Mouse (Mus musculus): Measurements from ENCODE around the gene Fndc3b. TPM values are rescaled to one million over a fixed set of nuclear protein-coding genes. Genes with fewer than 3 reads are reported as not detected.
A peak's percentile ranks its signal among the peaks of the same experiment; 100 is the strongest.

The Fndc3b gene
- polyA plus RNA-seq, 1 experiment from 2014 or later, result 14.9 TPM

DNA sequence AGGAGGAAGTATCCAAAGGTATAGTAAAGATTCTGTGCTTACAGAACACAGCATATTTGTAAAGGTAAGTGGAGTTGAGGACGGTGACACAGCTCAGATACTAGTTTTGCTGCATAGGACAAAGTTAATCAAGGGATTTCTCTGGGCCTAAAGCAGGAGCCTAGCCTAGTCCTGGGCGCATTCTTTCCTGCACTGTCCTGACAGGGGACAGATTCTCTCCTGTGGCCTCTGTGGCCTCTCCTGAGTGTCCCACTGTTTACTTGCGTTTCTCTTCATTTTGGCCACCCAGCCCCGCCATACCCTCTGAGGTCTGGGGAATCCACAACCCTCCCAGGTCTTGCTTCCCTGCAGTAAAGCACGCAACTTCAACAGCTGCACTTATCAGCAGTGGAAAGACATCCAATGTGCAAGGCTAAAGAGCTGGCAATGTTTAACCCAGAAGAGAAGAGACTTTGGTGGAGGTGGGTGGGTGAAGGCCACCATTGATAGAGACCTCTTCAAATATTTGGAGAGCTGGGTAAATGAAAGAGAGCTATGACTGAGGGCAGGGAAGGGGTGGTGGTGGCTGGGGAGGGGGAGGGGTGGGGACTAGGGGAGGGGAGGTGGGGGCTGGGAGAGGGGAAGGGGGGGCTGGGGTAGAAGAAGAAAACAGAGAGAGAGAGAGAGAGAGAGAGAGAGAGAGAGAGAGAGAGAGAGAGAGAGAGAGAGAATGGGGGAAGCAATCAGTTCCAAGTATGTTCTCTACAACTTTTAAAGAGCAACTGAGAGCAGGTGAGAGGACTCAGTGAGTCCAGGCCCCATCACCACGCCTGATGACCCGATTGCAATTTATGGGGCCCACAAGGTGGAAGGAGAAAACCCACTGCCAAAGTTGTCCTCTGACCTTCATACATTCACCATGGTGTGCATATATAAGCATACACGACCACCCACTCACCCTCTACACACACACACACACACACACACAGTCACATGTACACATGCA is 18.0 kb upstream of the Fndc3b start:
- peak overlapping the region; percentile 57 for H3K27ac ChIP-seq (ENCODE audit: low read depth)
- no peak overlapping the region for H3K4me3 ChIP-seq (ENCODE audit: low read depth, low read length)
- H3K27me3 ChIP-seq (ENCODE audit: insufficient read depth, low read length), result no peaks in the 10 kb centered on the region
- no peak for DNase-seq
- H3K4me1 ChIP-seq (ENCODE audit: insufficient read depth), result peaks cover 4% of the 10 kb centered on the region
- H3K9ac ChIP-seq (replicated peaks), result no peak overlapping the region
- peak; percentile 94 for ATAC-seq
- no peaks in the 10 kb centered on the region for H3K36me3 ChIP-seq (replicated peaks; ENCODE audit: insufficient read depth, low read length)
- H3K4me2 ChIP-seq (ENCODE audit: low read depth, low read length), result peak overlapping the region; percentile 26; the same call in 1 of the 2 replicates
- 48% methylated on average over 8 of the region's 8 CpGs for WGBS (ENCODE audit: insufficient replicate concordance)
- TF ChIP-seq EP300 (IDR thresholded peaks at IDR 0.05; ENCODE audit: low read depth), result no peak
- no peak for TF ChIP-seq CTCF (IDR thresholded peaks at IDR 0.05; ENCODE audit: low read depth)
- no peaks in the 10 kb centered on the region for H3K9me3 ChIP-seq (ENCODE audit: low read length)

DNA sequence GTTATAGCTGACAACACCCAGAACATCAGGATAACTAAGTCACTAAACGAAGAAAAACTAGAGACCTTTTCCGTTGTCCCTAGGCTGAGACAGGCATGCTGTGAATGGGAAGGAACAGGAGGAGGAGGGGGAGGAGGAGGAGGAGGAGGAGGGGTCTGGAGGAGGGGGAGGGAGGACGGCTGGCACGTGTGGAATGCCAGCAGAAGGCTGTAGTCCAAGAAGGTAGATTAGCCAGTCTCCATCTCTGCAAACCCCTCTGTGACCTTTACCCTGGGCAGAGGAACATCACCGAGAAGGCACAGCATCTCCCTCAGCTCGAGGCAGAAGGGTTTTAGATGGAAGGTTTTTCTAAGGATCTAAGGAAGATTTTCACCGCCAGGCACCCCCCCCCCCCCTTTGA is 17.1 kb upstream of the Fndc3b start:
- TF ChIP-seq CTCF (IDR thresholded peaks at IDR 0.05; ENCODE audit: low read depth) (no peak), EP300 (IDR thresholded peaks at IDR 0.05; ENCODE audit: low read depth) (no peak)
- H3K4me2 ChIP-seq (ENCODE audit: low read depth, low read length), result no peak overlapping the region
- no peak overlapping the region for H3K9ac ChIP-seq (replicated peaks)
- ATAC-seq (no peak), DNase-seq (no peak)
- WGBS (ENCODE audit: insufficient replicate concordance), result 22% methylated on average over 7 of the region's 7 CpGs
- no peaks in the 10 kb centered on the region for H3K9me3 ChIP-seq (ENCODE audit: low read length)
- no peaks in the 10 kb centered on the region for H3K36me3 ChIP-seq (replicated peaks; ENCODE audit: insufficient read depth, low read length)
- H3K4me1 ChIP-seq (ENCODE audit: insufficient read depth), result peaks cover 4% of the 10 kb centered on the region
- peak overlapping the region; percentile 57 for H3K27ac ChIP-seq (ENCODE audit: low read depth)
- H3K4me3 ChIP-seq (ENCODE audit: low read depth, low read length), result no peak overlapping the region
- H3K27me3 ChIP-seq (ENCODE audit: insufficient read depth, low read length), result no peaks in the 10 kb centered on the region

DNA sequence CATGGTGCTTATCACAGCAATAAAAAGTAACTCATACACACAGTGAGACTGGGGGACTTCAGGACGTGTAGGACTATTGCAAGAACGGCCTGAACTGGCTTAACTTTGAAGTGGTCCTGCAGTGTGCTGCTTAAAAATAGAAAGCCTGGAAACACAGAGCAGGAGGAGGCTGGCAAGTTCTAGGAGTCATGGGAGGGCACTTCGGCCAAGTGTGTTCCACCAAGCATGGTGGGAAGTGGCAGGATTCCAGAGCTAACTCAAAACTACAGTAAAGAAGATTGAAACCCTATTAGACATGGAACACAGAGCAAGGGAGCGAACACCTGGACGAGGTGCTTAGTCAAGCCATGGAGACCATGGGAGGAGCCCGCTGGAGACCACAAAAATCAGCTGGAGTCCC is 14.6 kb upstream of the Fndc3b start:
- Histone ChIP-seq H3K27ac (ENCODE audit: low read depth) (no peak overlapping the region), H3K9me3 (ENCODE audit: low read length) (no peaks in the 10 kb centered on the region), H3K27me3 (ENCODE audit: insufficient read depth, low read length) (no peaks in the 10 kb centered on the region), H3K9ac (replicated peaks) (no peak overlapping the region), H3K4me1 (ENCODE audit: insufficient read depth) (peaks cover 4% of the 10 kb centered on the region), H3K36me3 (replicated peaks; ENCODE audit: insufficient read depth, low read length) (no peaks in the 10 kb centered on the region), H3K4me3 (ENCODE audit: low read depth, low read length) (no peak overlapping the region), H3K4me2 (ENCODE audit: low read depth, low read length) (no peak overlapping the region)
- TF ChIP-seq EP300 (IDR thresholded peaks at IDR 0.05; ENCODE audit: low read depth) (no peak), CTCF (IDR thresholded peaks at IDR 0.05; ENCODE audit: low read depth) (no peak)
- no peak for ATAC-seq
- DNase-seq, result no peak
- 81% methylated on average over 6 of the region's 6 CpGs for WGBS (ENCODE audit: insufficient replicate concordance)

DNA sequence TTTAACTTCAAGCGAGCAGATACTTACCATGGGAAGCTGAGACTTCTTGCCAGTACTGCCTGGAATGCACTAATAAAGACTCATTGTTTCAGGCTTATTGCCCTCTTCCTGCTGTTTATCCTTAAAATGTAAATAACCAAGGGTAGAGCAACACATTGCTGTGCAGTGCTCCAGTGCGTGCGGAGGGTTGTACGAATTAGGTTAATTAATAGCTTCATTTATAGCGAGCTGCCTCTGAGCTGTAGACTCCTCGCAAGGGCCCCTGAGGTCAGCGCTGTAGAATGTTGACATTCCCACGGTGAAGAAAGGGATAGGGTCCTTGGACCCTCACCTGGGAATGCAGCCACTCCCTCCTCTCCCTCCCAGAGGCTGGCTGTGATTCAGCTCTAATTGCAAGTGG is 13.1 kb upstream of the Fndc3b start:
- H3K36me3 ChIP-seq (replicated peaks; ENCODE audit: insufficient read depth, low read length), result no peaks in the 10 kb centered on the region
- TF ChIP-seq EP300 (IDR thresholded peaks at IDR 0.05; ENCODE audit: low read depth) (no peak), CTCF (IDR thresholded peaks at IDR 0.05; ENCODE audit: low read depth) (no peak)
- DNase-seq (no peak), ATAC-seq (no peak)
- WGBS (ENCODE audit: insufficient replicate concordance), result 46% methylated on average over 8 of the region's 8 CpGs
- no peak overlapping the region for H3K4me2 ChIP-seq (ENCODE audit: low read depth, low read length)
- no peaks in the 10 kb centered on the region for H3K27me3 ChIP-seq (ENCODE audit: insufficient read depth, low read length)
- H3K4me1 ChIP-seq (ENCODE audit: insufficient read depth), result peaks cover 4% of the 10 kb centered on the region
- no peak overlapping the region for H3K4me3 ChIP-seq (ENCODE audit: low read depth, low read length)
- 0 out of 2 replicates have a peak overlapping the region, but pooled peaks have one; percentile 16 for H3K9ac ChIP-seq (replicated peaks)
- no peak overlapping the region for H3K27ac ChIP-seq (ENCODE audit: low read depth)
- H3K9me3 ChIP-seq (ENCODE audit: low read length), result no peaks in the 10 kb centered on the region

DNA sequence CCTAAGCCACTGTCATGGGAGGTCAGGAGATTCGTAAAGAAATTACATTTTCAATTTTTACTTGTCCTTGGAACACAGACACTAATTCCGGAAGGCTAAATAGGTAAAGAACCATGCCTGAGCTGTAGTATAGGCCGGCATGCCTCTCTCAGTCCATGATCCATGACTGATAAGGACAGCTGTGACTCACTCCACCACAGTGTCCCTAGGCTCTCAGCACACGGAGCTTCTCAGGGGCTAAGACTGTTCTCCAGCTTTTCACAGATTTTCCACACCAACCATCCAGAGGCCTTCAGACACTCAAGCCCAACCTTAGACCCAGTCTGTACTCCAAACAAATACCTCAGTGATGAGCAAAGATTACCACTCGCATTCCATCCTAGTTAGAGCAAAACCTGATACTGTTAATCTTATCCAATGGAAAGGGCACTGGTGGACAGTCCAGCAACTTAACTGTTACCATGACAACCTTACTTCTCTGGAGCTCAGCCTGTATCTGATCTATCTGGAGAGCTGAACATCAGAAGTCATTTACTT is 7.8 kb upstream of the Fndc3b start:
- ATAC-seq (no peak), DNase-seq (no peak)
- no peak overlapping the region for H3K9ac ChIP-seq (replicated peaks)
- H3K4me3 ChIP-seq (ENCODE audit: low read depth, low read length), result no peak overlapping the region
- H3K9me3 ChIP-seq (ENCODE audit: low read length), result no peaks in the 10 kb centered on the region
- no peaks in the 10 kb centered on the region; the same call in 1 of the 2 replicates for H3K4me1 ChIP-seq (ENCODE audit: insufficient read depth)
- H3K27me3 ChIP-seq (ENCODE audit: insufficient read depth, low read length), result no peaks in the 10 kb centered on the region
- no peaks in the 10 kb centered on the region for H3K36me3 ChIP-seq (replicated peaks; ENCODE audit: insufficient read depth, low read length)
- WGBS (ENCODE audit: insufficient replicate concordance), result 79% methylated on average over 5 of the region's 5 CpGs
- no peak overlapping the region for H3K4me2 ChIP-seq (ENCODE audit: low read depth, low read length)
- no peak for TF ChIP-seq CTCF (IDR thresholded peaks at IDR 0.05; ENCODE audit: low read depth)
- TF ChIP-seq EP300 (IDR thresholded peaks at IDR 0.05; ENCODE audit: low read depth), result no peak
- no peak overlapping the region for H3K27ac ChIP-seq (ENCODE audit: low read depth)

DNA sequence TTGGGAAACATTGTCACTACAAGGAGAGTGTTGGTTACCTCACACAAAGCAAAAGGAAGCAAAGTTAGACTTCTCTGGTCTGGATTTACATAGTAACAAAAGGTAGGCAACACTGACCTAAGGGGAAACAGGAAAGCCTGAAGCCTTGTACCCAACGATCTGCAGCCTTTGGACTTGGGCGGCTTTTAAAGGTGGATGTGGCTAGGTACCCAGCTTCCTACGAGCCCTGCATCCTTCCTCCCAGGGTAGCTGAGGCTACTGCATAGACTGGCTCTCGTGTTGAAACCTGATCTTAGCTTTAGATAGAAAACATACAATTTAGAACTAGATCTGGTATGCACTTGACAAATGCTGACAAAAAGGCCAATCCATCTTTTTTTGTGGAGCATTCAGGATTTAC is 2.9 kb upstream of the Fndc3b start:
- TF ChIP-seq EP300 (IDR thresholded peaks at IDR 0.05; ENCODE audit: low read depth) (no peak), CTCF (IDR thresholded peaks at IDR 0.05; ENCODE audit: low read depth) (no peak)
- 53% methylated on average over 4 of the region's 4 CpGs for WGBS (ENCODE audit: insufficient replicate concordance)
- no peak for DNase-seq

More for the DNA sequence above, 2.9 kb upstream of the Fndc3b start:
- no peaks in the 10 kb centered on the region for H3K27me3 ChIP-seq (ENCODE audit: insufficient read depth, low read length)
- no peak overlapping the region for H3K27ac ChIP-seq (ENCODE audit: low read depth)
- H3K4me2 ChIP-seq (ENCODE audit: low read depth, low read length), result no peak overlapping the region
- H3K36me3 ChIP-seq (replicated peaks; ENCODE audit: insufficient read depth, low read length), result no peaks in the 10 kb centered on the region
- no peak overlapping the region for H3K4me3 ChIP-seq (ENCODE audit: low read depth, low read length)
- no peak overlapping the region for H3K9ac ChIP-seq (replicated peaks)
- no peaks in the 10 kb centered on the region for H3K9me3 ChIP-seq (ENCODE audit: low read length)
- no peak for ATAC-seq
- peaks cover 8% of the 10 kb centered on the region for H3K4me1 ChIP-seq (ENCODE audit: insufficient read depth)

All from liver, postnatal 0 days (tissue).